Mouse (Mus musculus): Measurements from ENCODE around the gene Etv3. TPM values are rescaled to one million over a fixed set of nuclear protein-coding genes. Genes with fewer than 3 reads are reported as not detected.
A peak's percentile ranks its signal among the peaks of the same experiment; 100 is the strongest.

Etv3 gene
- total RNA-seq, 2 experiments from 2014 or later = 18.6 to 20.9 TPM

DNA sequence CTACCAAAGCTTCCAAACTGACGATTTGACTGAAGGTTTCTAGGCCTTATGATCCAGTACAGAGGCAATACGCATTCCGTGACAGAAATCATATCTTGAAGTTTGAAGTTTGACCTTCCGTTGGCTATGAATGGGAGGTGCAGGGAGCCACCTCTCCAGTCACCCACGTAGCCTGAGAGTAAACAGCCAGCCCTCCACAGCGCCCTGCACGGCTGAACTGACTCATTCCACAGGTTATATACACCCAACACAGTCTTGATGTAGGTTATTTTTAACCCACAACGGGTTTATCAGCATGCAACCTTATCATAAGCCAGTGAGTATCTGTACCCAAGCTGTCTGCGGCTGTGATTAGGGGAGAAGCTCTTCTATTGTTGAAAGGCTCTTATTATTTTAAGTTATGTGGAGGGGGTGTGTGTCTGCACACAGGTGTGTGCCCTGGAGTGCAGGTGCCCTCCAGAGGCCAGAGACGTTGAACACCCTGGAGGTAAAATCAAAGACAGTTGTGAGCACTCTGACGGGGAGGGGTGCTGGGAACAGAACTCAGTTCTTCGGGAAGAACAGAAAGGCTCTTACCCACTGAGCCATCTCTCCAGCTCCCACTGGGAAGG is 31.6 kb downstream of the Etv3 start:
- no peak for DNase-seq

DNA sequence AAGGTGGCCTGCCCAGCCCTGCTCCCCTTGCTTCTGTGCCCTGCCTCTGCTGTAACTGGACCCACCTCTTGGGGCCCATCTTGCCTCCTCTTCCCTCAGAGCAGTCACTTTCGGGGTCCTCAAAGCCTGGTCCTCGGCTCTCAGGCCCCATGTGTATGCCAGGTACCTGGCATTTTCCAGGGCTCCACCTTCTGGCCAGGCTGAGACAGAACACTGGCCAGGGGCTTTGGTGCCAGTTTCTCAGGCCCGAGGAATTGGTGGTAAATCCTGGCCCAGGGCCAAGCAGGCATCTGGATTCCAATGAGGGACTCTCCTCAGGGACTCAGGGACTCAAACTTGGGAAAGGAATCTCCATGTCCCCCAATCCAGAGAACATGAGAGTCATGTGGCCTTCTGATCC is 34.9 kb downstream of the Etv3 start:
- DNase-seq = no peak

DNA sequence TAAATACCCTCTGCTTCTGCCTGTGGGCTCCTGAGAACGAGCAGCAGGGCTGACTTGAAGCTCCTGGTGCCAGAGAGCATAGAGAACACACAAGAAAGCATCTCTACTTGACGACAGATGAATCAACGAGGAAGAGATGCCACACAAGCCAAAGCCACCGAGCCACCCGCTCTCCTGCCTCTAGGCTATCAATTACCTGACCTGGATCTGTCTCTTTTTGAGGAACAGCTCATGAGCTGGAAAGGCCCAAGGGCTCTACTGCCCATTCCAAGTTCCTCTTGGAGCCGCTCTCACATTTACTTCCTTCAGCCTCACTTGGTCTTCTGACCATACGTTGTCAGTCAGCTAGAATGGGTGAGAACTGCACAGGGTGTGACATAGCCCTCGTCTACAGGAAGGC is 36.2 kb downstream of the Etv3 start:
- DNase-seq = no peak

DNA sequence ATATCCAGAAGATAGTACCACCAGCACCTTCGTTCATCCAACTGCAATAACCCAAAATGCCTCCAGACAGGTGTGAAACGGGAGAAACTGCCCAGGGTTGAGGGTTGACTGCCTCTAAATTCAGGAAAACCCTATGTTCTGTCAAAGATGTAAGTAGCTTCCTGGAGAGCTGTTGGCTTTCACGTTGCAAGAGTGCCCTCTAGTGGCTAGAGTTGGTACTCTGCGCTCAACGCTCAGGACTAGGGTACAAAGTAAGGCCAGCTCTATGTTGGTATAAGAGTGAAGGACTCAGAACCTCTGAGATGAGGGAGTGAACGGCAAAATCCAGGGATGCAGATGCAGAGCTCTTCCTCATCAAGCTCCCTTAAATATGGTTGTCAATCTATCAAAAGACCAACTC is 37.2 kb downstream of the Etv3 start:
- DNase-seq = peak; percentile 81 to 95

DNA sequence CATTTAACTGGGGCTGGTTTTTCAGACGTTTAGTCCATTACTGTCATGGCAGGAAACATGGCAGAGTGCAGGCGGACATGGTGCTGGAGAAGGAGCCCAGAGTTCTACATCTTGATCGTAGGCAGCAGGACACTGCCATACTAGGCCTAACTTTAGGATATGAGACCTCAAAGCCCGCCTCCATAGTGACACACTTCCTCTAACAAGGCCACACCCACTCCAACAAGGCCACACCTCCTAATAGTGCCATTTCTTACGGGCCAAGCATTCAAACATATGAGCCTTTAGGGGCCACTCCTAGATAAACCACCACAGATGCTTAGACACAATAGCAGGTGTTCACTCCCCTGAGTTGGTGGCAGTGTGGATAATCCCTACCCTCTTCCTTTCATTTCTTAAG is 38.3 kb downstream of the Etv3 start:
- no peak for DNase-seq

DNA sequence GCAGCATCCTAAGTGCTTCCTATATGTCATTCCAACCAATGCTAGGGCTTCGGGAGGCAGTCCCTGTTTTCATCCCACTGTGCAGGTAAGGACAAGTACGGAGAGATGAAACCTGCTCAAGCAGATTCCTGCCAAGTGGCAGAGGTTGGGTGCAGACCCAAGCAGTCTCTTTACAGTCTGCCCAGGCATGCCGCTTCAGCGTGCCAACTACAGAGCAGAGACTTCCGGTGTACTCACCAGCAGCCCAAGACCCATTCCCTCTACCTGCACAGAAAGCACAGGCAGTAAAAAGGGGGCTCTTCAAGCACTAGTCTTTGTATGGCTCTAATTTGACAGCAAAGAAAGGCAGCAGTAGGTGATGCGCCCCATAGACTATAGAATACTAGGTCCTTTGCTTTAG is 40.4 kb downstream of the Etv3 start:
- DNase-seq = no peak

DNA sequence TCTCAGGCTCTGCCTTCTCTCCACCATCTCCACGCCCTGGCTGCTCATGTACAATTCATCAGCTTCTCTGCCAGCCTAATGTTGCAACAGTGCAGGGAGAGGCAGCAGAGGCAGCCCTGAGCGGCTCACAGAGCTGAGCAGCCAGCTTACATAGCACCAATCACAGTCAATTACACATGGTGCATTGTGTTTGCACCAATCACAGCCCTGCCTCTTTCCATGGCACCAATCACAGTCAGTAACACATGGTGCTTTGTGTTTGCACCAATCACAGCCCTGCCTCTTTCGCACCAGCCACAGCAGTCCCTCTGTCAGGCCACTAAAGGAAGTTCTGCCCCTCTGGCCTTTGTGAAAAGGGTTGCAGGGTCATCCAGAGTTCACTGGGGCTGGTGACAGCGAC is 40.9 kb downstream of the Etv3 start:
- peak; percentile 68 to 82 for DNase-seq

DNA sequence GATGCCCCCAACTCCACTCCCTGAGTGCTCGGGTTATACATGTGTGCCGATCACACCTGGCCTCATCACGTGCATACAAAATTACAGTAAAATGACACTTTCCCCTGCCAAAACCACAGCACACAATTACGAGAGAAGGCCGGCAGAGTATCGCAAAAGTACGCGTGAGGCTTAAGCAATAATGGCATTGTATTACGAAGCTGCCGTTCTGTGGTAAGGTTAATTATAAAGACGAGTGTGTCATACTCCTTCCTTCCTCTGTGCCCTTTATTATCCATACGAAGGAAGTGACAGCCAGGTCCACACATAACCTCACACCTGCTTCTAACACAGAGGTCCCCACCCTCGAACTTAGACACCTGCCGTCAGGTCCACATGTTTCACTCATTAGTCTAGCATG is 42.3 kb downstream of the Etv3 start:
- DNase-seq = no peak

DNA sequence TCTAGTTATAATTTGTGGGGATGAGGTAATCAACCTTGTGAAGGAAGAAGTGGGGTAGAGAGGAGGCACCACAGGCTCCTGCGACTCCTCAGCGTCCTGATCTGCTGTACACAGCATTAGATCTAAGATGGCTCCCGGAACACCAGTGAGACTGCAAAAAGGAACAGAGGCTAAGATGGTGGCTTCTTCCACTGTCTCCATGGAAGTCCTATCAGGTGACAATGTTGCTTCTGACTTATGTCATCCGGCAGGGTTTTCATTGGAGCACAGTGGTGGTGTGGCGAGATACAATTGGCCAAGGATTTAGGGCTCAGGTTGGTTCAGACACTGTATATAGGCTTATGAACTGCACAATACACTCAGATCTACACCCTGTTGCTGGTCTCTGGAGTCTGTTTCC is 43.5 kb downstream of the Etv3 start:
- no peak for DNase-seq

DNA sequence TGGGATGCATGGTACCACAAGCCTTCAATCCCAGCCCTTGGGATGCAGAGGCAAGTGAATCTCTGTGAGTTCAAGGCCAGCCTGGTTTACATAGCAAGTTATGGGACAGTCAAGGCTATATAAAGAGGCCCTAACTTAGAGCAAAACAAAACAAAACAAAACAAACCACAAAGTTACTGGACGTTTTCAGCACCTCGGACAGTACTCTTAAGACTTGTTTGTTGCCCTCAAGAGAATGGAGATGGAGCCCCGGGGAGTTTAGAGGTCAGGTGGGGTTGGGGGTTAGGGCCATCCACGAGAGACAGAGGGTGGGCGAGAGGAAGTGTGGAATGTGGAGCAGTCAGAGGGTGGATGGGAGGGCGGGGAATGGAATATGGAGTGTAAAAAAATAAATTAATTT is 50.6 kb downstream of the Etv3 start:
- no peak for DNase-seq

DNA sequence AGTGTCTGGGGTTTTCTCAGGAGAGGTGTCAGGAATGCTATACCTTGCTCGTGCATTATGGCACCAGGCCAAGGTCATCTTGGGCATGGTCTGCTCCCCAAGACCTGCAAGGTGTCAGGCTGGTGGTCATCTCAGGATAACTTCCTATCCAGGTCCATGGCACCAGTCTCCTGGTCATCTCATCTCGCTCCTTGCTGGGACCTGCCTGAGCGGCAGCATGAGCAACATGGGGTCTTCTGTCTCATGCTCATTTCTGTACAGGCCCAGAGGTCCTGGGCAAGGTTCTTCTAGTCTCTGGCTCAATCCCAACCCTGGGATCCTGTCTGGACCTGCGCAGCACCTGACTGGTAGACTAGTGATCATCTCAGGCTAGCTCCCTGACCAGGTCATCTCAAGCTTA is 57.1 kb downstream of the Etv3 start:
- DNase-seq = no peak

Other genes with a start within 250 kb of the Etv3 start
- gene Cd5l, start 167.5 kb upstream of the Etv3 start, total RNA-seq (2021) = under 1 TPM; 0.57 to 0.85 TPM
- gene Fcrl1, start 149.0 kb upstream of the Etv3 start, total RNA-seq (2021) = 1 to 10 TPM in 1 of 2 experiments, under 1 TPM in 1; 0.25 to 2.2 TPM
- under 1 TPM in 1 of 2 experiments, not detected in 1; 0.36 TPM for gene Fcrl5, start 89.6 kb upstream of the Etv3 start, total RNA-seq (2021)
- 10 to 100 TPM; 18.9 to 19.2 TPM for gene Arhgef11, start 92.2 kb downstream of the Etv3 start, total RNA-seq (2021)
- under 1 TPM; 0.10 to 0.28 TPM for gene Lrrc71, start 223.2 kb downstream of the Etv3 start, total RNA-seq (2021)